Mouse (Mus musculus) thymus, adult 2 months (tissue): Measurements from ENCODE around the gene Gm20388.

ENCODE experiments used
- CTCF ChIP-seq: fragments of 200-500 bp; IDR thresholded peaks from 2 replicates; pipeline ENCODE4 v1.5.1; 2012; ENCODE audit warnings: mild to moderate bottlenecking, control low read depth, low read length, moderate library complexity, borderline replicate concordance; ENCODE audit not compliant: control insufficient read depth, poor library complexity, insufficient read depth; ENCODE audit errors: extremely low read depth
- POLR2A ChIP-seq: fragments of 200-500 bp; IDR thresholded peaks from 2 replicates; pipeline ENCODE4 v1.6.1; 2012; ENCODE audit warnings: mild to moderate bottlenecking, low read length, control low read depth, moderate library complexity; ENCODE audit not compliant: control insufficient read depth, poor library complexity, insufficient read depth; ENCODE audit errors: extremely low read depth

GRCm38 (mm10) chr8:121795461-121795860 lies 1884.8 kb downstream of the Gm20388 start:
- no peak for TF ChIP-seq POLR2A
- TF ChIP-seq CTCF: no peak
